Mouse (Mus musculus): Measurements from ENCODE around the gene Gmnc. TPM values are rescaled to one million over a fixed set of nuclear protein-coding genes. Genes with fewer than 3 reads are reported as not detected.

Gene Gmnc
- total and polyA plus RNA-seq, 3 experiments = not detected

DNA sequence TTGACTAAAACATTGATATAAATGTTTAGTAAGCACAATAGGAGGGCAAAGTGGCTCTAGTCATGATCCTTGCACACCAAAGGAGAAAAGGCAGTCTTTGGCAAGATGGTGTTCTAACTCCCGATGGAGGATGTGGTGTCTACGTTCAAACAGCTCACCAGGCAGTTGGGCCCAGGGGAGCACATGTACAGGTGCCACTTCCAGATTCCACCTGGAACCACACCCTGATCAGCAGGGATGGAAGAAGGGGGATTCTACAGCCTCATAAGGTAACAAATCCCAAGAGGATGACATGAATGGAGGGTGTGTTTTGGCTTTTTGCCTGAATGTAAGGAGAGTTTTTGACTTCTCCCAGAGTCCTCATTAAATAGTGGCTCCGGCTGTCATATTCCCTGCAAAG is 39.9 kb downstream of the Gmnc start:
- Histone ChIP-seq H3K79me2 (replicated peaks; ENCODE audit: control insufficient read depth, extremely low read depth, insufficient read depth, poor library complexity, severe bottlenecking) (no peaks in the 10 kb centered on the region), H3K4me2 (ENCODE audit: insufficient read depth, low read depth, poor library complexity, severe bottlenecking) (no peak overlapping the region), H3K9me3 (replicated peaks; ENCODE audit: low read length) (no peaks in the 10 kb centered on the region), H3K27ac (ENCODE audit: insufficient read depth, low read depth) (no peak overlapping the region), H3K4me1 (ENCODE audit: control insufficient read depth in 1 of 2, insufficient read depth in 2 of 2) (no peaks in the 10 kb centered on the region), H3K36me3 (replicated peaks in 1 of 2; ENCODE audit: control insufficient read depth in 1 of 2, insufficient read depth in 1 of 2, low read length in 1 of 2) (no peaks in the 10 kb centered on the region), H3K9ac (ENCODE audit: insufficient read depth, low read depth) (no peak overlapping the region), H3K4me3 (replicated peaks in 1 of 3; ENCODE audit: low read depth in 2 of 3, low read length in 2 of 3, poor library complexity in 1 of 3) (no peak overlapping the region), H3K27me3 (replicated peaks) (no peaks in the 10 kb centered on the region)
- dilution Hi-C loops (cut with MboI; ENCODE audit: extremely low pct_ligation_motif_present, extremely low pct_unique_long_range_greater_than_20kb, low sequenced_read_pairs) (no loop called here), in situ Hi-C loops (cut with MboI; ENCODE audit: low pct_ligation_motif_present, low pct_unique_long_range_greater_than_20kb, low sequenced_read_pairs) (loop anchor here (25.0 kb wide), 2 partner anchors 164 to 414 kb away; partner anchors contain the start of gene Tmem207)
- no peak for DNase-seq (ENCODE audit: extremely low read depth)
- no peak for TF ChIP-seq EP300 (IDR thresholded peaks at IDR 0.05; ENCODE audit: low read length)
- no peak for TF ChIP-seq TBP (conservative IDR thresholded peaks at IDR 0.05; ENCODE audit: low read depth, low read length)
- TF ChIP-seq TCF12 (IDR thresholded peaks at IDR 0.05; ENCODE audit: low read depth, low read length) = no peak
- TF ChIP-seq NELFE (IDR thresholded peaks at IDR 0.05; ENCODE audit: low read depth, low read length) = no peak
- no peak for TF ChIP-seq MAX (IDR thresholded peaks at IDR 0.05; ENCODE audit: low read length)
- TF ChIP-seq POLR2AphosphoS2 (IDR thresholded peaks at IDR 0.05; ENCODE audit: low read depth, low read length) = no peak
- TF ChIP-seq SIN3A (IDR thresholded peaks at IDR 0.05; ENCODE audit: low read length) = no peak
- no peak for TF ChIP-seq CHD1 (IDR thresholded peaks at IDR 0.05; ENCODE audit: low read depth, low read length)
- TF ChIP-seq ZMIZ1 (IDR thresholded peaks at IDR 0.05; ENCODE audit: low read depth, low read length) = no peak
- TF ChIP-seq USF2 (conservative IDR thresholded peaks at IDR 0.05; ENCODE audit: low read depth, low read length) = no peak
- TF ChIP-seq JUND (conservative IDR thresholded peaks at IDR 0.05; ENCODE audit: low read depth, low read length) = no peak
- TF ChIP-seq UBTF (IDR thresholded peaks at IDR 0.05; ENCODE audit: low read depth, low read length) = no peak
- TF ChIP-seq ZKSCAN1 (IDR thresholded peaks at IDR 0.05; ENCODE audit: borderline replicate concordance, low read depth, low read length) = no peak
- no peak for TF ChIP-seq CTCF (conservative IDR thresholded peaks at IDR 0.05 in 1 of 2, IDR thresholded peaks at IDR 0.05 in 1 of 2; ENCODE audit: low read depth in 2 of 2, low read length in 2 of 2)
- TF ChIP-seq RAD21 (IDR thresholded peaks at IDR 0.05; ENCODE audit: low read depth, low read length) = no peak
- TF ChIP-seq NRF1 (IDR thresholded peaks at IDR 0.05; ENCODE audit: low read depth, low read length) = no peak
- no peak for TF ChIP-seq POLR2A (IDR thresholded peaks at IDR 0.05; ENCODE audit: low read depth, low read length)

- Histone ChIP-seq H3K4me2 (ENCODE audit: insufficient read depth, low read depth, poor library complexity, severe bottlenecking) (no peak overlapping the region), H3K36me3 (replicated peaks in 1 of 2; ENCODE audit: control insufficient read depth in 1 of 2, insufficient read depth in 1 of 2, low read length in 1 of 2) (no peaks in the 10 kb centered on the region), H3K9me3 (replicated peaks; ENCODE audit: low read length) (no peaks in the 10 kb centered on the region), H3K4me3 (replicated peaks in 1 of 3; ENCODE audit: low read depth in 2 of 3, low read length in 2 of 3, poor library complexity in 1 of 3) (no peak overlapping the region), H3K27me3 (replicated peaks) (no peaks in the 10 kb centered on the region), H3K79me2 (replicated peaks; ENCODE audit: control insufficient read depth, extremely low read depth, insufficient read depth, poor library complexity, severe bottlenecking) (no peaks in the 10 kb centered on the region), H3K9ac (ENCODE audit: insufficient read depth, low read depth) (no peak overlapping the region), H3K4me1 (ENCODE audit: control insufficient read depth in 1 of 2, insufficient read depth in 2 of 2) (no peaks in the 10 kb centered on the region), H3K27ac (ENCODE audit: insufficient read depth, low read depth) (no peak overlapping the region)
- dilution Hi-C loops (cut with MboI; ENCODE audit: extremely low pct_ligation_motif_present, extremely low pct_unique_long_range_greater_than_20kb, low sequenced_read_pairs) = no loop called here
- DNase-seq (ENCODE audit: extremely low read depth) = peak; percentile 45
- TF ChIP-seq CTCF (conservative IDR thresholded peaks at IDR 0.05 in 1 of 2, IDR thresholded peaks at IDR 0.05 in 1 of 2; ENCODE audit: low read depth in 2 of 2, low read length in 2 of 2) (peak; percentile 51 to 78), RAD21 (IDR thresholded peaks at IDR 0.05; ENCODE audit: low read depth, low read length) (peak; percentile 47), KAT2A (IDR thresholded peaks at IDR 0.05; ENCODE audit: insufficient replicate concordance, low read length) (no peak), SMC3 (IDR thresholded peaks at IDR 0.05; ENCODE audit: low read depth, low read length) (peak; percentile 80)
- in situ Hi-C loops (cut with MboI; ENCODE audit: low pct_ligation_motif_present, low pct_unique_long_range_greater_than_20kb, low sequenced_read_pairs) = loop anchor here (25.0 kb wide), 2 partner anchors 163 to 413 kb away; partner anchors contain the start of gene Tmem207
These were observed 41.2 kb downstream of the Gmnc start for GRCm38 (mm10) chr16:26950209-26950608.
